Mouse (Mus musculus) CD4-positive, CD25-positive, alpha-beta regulatory T cell, adult 2 months (primary cell): ENCODE results near the gene Slc25a28.

Experiments used
- DNase-seq: peaks from one replicate; pipeline ENCODE4 v3.0.0-alpha.2; 2012; ENCODE audit warnings: low read depth, low spot score

Gene Slc25a28

DNA sequence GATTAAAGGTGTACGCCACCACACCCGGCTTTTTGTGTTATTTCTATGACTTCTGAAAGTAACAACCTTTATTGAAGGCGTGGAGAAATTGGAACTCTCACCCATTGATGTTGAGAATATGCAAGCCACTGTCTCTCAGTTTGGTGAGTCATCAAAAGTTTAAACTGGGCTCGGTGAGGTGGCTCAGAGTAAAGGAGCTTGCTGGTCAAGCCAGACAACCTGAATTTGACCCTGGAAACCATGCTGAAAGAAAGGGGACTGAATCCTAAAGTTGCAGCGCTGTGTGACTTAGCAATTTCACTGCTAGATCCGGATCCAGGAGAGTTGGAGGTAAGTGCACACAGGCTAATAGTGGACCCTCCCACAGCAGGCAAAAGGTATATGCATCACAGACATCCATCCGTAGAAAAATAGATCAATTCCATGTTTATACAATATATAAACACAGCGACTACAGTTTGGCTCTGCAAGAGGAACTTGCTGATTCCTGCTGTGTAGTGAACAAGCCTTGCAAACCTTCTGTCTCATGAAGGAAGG lies 3.9 kb upstream of the Slc25a28 start:
- no peak for DNase-seq

DNA sequence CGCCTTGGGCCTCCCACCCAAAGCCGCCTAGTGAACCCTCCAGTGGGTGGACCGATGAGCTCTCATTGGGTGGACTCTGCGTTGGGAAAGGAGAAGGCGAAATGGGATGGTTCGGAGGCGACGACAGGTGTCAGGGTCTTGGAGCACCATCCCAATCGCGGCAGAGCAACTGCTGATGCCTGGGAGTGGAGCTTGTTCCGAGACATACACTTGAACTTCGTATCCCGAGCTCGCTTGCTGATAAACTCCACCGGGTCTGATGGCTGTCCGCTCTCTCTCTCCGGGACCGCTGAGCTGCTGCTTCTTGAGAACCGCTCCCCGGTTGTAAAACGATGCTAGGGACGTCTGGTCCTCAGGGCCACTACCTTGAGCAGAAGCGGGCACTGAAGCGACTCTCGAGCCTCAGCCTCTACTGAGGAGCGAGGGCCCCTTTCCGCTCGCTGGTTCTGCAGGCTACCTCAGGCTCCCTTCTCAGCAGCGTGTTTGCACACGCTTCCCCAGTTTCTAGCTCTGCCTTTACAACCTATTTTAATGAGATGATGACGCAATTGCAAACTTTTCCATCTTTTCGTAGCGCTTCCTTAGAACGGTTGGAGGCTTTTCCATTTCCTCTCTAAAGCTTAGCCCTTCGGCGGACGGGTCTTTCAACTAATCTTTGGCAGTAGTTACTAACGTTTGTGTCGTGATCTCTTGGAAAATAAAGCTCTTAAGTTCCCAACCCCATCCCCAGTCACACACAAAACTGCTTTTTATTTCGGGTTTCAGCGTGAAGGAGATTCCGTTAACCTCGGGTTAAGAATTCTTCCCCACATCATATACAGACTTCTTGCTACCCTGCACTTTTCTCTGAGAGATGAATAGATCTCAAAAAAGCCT lies 1.1 kb upstream of the Slc25a28 start:
- peak; percentile 69 for DNase-seq

DNA sequence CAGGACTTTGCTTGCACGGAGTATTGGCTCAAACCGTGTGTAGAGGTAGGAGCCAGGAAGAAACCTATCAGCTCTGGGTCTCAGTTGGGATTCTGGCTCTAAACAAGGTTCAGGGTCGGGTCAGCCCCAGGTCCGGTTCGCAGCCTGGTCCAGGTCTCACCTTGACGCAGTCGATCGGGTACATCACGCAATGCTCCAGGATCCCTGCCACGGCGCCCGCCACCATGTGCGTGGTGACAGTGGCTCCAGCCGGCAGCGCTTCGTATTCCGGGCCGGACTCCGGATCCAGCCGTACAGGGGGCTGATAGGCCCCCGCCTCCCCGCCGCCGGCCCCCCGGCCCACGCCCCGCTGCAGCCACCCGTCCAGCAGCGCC lies 378 bp downstream of the Slc25a28 start:
- DNase-seq: no peak

DNA sequence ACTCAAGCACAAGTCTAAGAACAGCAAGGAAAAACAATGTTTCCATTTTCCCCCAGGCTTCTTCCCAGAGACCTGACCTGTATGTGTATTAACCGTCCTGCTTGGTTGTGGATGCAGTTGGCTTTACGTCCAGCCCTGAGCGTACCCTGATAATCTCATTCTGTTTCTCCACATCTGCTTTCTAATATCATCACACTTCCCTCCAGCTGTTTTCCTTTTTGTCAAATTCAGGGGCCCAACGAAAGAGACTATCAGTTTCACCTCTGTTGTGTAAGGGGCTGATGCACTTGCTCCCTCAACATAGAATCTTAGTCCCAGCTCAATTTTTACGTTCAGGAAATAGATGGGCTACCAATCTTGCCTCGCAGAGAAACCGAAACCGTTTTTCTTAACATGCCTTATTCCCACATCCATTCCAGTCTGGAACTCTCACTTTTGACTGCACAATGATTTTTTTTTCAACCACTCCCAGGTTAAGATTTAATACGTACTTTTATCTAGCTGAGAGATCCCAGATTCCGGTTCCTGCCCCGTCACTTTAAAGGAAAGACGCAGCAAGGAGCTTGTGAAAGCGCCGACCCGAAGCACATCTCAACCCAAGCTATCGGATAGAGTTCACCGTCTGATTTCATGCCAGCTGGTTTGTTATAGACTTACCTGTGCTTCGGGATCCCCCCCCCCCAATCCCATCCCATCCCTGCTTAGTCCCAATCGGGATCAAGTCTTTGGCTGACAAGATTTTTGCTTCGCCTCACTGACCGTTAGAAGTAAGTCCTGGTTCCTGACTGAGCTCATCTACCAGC lies 967 bp downstream of the Slc25a28 start:
- peak; percentile 53 for DNase-seq

DNA sequence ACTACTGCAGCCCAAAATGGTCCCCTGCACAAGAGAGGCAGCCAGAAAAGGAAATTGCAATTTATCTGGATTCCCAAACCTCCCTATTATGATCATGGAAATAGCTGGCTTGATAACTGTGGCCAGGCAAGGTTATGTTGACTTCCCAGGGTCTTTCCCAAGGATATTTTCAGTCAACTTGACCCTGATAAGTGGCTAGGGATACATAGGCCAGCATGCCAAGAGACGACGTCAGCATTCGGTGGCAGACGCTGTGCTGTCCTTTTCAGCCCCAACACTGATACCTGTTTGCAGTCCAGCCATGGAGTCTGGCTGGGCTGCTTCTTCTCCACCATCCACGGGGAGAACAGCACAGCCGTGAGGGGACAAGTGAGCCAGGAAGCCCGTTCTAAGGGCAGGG lies 3.6 kb downstream of the Slc25a28 start:
- DNase-seq: no peak

DNA sequence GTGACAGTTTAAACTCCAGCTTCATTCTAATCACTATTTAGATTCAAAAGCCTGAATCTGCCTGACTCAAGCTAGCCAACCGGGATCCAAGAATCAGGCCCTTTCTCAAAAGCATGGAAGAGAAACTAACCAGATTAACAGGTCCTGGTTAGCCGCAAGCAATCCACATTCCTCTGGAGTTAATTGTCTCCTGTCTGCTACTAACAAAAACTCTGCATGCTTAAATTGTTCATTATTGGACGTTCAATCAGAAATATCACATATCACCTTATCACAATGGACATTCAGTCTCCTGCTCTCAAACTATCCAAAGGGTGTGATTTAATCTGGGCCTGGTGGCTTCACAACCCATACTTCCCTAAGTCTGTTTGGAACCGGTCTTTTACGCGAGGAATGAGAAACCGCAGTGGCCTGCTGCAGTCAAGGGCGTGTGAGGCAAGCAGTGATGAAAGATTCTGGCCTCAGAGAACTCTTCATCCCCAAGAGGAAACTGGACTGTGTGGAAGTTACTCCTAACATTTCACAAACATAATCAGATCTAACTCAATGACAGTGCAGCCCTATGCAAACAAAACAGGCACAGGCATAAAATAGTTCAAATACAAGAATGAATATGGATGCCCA lies 5.4 kb downstream of the Slc25a28 start:
- no peak for DNase-seq

DNA sequence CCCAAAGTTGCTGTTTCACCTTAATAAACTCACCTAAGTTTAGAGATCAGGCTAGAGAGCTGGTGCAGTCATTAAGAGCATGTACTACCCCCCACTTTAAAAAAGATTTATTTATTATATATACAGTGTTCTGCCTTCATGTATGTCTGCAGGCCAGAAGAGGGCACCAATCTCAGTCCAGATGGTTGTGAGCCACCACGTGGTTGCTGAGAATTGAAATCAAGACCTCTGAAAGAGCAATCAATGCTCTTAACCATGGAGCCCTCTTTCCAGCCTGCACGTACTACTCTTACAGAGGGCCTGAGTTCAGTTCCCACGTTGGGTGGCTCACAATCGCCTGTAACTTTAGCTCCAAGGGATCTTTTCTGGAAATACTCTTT lies 7.3 kb downstream of the Slc25a28 start:
- peak; percentile 61 for DNase-seq

DNA sequence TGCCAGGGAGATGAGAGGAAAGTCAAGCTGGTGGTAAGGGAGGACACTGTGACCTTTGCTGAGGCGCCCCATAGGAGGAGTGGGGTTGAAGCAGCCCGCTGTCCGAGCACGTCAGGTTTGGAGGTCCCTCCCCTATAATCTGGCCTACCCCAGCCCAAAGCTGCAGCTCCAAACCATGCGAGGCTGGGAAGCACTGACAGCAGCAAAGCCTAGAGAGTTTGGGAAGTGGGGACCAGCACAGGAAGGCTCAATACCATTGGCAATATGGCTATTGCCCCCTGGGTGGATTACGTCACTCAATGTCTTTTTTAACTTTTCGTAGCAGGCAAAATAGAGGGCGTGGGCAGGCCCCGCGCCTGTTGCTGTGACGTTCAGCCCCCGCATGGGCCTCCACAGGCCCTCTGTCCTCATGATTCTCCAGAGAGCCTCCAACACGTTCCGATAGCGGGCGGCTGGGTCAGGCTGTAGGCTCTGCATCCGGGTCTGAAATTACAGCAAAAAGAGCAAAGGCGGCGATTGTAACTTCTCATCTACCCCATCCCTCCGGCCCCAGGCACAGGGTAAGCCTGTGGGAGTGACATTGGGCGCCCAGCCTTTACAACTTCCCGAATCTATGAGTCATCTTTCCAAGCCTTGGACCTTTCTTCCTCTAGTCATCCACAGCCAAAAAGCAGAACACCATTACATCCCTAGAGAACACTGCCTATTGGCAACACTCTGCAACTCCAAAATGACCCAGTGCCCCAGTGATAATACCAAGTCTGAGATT lies 7.8 kb downstream of the Slc25a28 start:
- no peak for DNase-seq

DNA sequence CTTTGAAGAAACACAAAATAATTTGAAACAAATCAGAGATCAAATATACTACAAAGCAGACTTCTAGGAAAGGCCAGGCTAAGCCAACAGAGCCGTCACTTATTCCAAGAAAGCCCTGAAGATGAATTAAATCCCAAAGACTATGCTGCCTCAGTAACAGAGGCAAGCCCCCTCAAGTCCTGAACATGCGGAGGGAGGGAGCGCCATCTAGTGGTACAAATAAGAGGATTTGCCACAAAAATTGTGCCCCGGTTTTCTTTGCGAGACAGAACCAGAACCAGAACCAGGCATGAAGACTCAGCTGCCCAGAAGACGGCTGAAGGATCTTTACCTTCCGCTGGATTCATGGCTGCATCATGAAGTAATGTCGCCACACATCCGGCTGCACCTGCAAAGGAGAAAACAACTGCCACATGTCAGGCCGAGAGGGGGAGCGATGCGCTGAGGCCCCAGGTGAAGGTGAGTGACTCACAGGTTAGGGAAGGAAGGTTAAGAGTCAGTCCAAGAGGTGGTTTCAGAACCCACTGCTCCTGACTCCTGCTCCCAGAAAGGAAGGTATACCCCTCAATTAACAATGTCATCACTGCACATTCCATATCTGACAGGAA lies 9.1 kb downstream of the Slc25a28 start:
- DNase-seq: peak; percentile 75

DNA sequence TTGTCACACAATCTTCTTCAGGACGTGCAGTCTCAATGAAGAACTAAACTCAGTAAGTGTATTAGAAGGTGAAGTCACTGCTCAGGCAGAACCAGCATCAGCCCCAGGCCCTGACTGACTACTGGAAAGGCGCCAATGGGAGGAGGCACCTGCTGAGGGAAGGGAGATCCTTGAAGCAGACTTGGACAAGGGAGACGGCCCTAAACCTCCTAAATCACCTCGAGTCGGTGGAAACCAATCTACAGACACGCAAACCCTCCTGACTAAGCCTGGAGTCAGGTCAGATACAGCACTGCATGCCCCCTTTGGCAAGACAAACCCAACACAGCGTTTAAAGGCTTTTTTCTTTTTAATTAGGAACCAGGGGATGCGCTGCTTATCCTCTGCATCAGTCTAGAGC lies 11.2 kb downstream of the Slc25a28 start:
- DNase-seq: no peak

DNA sequence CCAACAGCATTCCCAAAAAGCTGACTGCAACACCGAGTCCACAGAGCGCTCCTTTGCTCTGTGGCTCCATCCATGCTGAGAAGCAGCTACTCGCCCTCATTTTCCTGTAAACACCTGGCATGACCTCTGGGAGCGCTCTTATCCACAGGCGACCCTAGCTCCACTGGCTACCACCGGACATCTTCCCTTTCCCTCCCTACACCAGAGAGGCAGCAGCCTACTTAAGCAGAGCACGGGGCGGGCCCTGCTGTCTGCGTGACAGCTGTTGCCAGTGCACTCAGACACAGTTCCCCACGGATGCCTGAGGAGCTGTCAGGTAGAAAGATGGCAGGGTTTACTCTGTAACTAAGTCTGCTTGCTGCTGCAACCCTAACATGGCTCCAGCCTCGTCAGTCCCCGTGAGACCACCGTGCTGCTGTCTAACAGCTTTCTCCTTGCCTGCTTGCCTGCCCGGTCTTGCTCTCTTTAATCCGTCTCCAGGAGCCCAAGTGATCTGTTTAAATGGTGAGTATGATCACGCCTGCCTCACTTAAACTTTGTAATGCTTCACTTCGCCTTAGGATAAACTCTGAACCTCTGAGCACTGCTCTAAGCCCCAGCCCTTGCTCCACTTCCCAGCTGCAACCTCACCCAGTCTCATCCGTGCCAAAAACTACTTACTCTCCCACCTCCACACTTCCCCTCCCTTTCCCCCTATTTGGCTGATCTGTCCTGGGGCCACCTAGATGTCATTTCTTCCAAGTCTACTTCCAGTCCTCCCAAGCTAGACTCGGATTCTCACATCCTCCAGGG lies 12.3 kb downstream of the Slc25a28 start:
- no peak for DNase-seq

DNA sequence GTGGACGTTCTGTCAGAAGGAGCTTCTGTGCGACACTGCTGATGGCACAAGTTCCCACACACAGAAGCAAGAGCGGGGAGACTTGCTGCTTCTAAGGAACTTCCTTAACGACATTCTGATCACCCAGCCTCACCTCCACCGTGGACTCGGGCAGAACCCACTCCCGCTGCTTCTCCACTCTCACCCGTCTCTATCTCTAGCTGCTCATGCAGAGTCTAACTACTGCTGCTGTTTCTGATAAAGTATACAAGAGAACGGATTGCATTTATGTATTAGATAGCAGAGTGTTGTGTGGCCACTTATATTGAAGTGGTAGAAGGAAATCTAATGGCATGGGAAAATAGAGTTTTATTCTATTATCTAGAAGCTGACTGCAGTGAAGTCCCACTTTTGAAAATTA lies 13.9 kb downstream of the Slc25a28 start:
- DNase-seq: no peak

DNA sequence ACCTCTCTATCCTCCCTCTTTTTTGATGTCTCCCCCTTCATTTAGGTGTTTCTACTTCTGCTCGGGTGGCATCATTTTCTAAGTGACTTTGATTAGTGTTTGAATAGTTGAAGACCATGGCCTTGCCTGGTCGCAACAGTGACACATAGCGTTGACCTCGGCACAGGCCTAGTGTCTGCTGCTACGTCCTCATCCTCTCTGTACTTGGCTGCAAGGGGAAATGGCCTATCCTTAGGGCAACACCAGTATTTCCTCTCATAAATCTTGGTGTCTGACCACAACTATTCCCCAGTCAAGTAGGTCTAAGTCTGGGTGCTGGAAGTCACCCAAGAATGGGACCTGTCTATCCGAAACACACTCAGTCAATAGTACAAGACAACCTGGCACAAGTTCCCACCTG lies 15.0 kb downstream of the Slc25a28 start:
- DNase-seq: no peak

DNA sequence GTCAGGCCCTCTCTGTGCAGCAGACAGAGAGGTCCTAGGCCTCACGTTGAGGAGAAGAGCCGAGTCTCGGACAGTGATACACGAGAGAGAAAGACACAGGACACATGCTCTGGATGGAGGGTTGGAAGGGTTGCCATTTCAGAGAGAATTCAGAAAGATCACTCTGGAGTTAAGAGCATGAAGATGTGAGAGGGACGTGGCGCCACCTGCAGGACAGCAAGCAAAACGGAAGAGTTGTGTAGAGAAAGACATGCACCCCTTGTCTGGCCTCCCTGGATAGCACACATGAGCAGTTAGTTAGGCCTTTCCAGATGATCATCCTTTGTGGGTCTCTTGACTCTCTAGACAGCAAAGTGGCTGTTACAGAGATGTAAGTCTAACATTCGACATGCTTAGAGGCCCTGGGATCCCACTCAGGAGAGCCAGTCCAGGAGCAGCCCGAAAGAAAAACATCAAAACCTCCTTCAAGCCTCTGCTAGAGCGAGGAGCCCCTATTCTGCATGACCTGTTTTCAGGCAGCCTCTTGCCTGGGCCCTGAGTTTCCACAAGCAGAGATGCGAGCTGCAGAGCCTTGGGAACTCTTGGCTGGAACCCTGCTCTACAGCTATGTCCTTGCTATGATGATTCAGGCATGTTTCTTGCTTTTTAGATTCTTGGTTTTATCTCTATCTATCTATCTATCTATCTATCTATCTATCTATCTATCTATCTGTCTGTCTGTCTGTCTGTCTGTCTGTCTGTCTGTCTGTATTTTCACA lies 18.8 kb downstream of the Slc25a28 start:
- DNase-seq: peak; percentile 82

DNA sequence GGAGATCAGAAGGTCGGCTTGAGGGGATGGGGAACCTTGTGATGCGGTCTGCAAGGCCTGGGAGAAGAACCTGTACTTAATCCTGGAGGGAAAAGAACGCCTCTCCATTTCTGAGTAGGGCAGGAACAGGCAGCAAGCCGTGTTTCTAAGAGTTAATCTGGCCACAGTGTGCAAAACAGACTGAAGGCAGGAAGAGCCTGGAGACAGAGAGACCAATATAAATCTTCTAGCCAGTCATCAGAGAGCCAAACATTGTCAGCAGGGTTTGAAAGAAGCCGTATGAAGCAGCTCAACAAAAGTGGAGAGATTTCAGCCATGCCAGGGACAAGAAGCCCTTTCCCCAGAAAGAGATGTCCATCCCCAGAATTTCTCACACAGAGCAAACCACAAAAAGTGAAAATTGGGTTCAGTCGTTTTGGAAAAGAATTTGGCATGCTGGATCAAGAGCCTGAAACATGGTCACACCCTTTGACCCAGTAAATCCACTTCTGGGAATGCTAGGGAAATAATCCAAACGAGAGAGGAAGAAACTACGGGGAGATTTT lies 23.4 kb downstream of the Slc25a28 start:
- no peak for DNase-seq

DNA sequence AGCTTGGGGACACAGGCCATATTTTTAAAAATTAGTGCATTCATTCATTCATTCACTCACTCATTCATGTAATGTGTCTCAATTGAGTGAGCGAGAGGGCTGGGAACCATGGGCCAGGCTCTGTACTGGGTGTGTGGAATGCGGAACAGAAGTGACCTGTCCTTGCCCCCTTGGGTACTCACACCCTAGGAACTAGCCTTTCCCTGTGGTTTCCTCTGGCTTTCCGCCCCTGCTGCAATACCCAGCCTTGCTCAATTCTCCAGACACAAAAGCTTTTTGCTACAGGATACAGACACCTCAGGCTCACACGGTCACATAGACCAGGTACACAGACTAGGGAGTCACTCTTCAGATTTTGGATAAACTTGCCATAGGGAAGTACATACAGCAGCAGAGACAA lies 26.3 kb downstream of the Slc25a28 start:
- no peak for DNase-seq

DNA sequence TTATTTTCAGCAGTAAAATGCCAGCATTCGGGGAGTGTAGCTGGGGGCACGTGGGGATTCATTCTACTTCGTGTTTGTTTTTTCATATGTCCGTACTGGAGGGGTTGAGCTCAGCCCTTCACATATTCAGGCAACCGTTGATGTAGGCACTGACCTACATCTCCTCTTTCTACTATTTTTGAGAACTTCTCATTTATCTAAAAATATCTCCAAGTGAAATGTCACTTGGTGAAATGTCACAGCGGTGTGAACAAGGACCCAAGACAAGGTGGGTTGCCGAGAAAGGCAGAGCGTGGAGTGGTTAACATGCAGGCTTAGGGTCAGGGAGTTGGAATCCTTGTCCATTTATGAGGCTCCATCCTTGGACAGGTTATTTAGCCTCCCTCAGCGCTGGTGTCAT lies 27.4 kb downstream of the Slc25a28 start:
- DNase-seq: no peak

DNA sequence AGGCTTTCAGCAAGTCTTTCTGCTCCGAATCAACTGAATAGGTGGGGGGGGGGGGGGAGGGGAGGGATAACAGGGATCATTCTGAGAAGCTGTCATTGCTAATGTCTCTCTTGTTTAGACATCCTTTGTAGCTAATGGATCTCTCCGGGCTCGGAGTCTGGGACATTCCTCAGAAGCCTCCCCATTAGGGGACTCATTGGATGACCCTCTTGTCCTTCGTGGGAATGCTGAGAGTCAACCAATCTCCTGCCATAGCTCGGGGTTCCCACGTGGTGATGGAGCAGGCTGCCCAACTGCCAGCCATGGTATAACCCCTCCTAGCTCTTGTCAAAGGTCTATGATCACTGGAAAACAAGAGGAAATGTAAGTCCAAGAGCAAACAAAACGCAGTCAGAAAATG lies 27.8 kb downstream of the Slc25a28 start:
- DNase-seq: no peak

DNA sequence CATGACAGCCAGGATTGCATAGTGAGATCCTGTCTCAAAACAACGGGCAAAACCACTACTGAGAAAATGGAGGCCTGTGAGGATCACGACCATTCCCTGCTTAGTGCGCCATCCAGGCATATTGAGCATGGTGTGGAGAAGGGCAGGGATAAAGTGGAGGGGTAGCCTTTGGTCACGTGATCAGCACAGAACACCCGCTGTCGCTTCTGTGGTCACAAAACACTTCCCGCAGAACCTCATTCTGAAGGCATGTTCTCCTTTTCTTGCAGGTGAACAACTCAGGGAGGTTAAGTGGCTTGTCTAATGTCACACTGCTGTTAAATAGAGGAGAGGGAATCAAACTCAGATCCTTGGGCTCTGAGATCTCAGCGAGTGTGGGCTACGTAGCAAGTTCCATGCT lies 29.2 kb downstream of the Slc25a28 start:
- DNase-seq: no peak
